Mouse (Mus musculus) layer of hippocampus, adult 2 months (tissue): ENCODE results near the gene Bcap29. TPM values are rescaled to one million over a fixed set of nuclear protein-coding genes. Genes with fewer than 3 reads are reported as not detected.

ENCODE experiments used
- DNase-seq, 2 experiments: peaks; one replicate each; pipeline ENCODE4 v3.0.0; 2022; ENCODE audit warnings: low spot score in 2 of 2
- H3K27ac ChIP-seq: fragments of 200-600 bp; 2 replicates; pipeline ENCODE4 v1.8.1; 2022
- H3K4me3 ChIP-seq: fragments of 200-600 bp; 2 replicates; pipeline ENCODE4 v1.8.1; 2022; ENCODE audit warnings: mild to moderate bottlenecking
- CTCF ChIP-seq: fragments of 200-600 bp; conservative IDR thresholded peaks from 2 replicates; pipeline ENCODE4 v1.8.1; 2022; ENCODE audit warnings: antibody characterized with exemption, mild to moderate bottlenecking, moderate library complexity
- total RNA-seq, 2 experiments: library from RNA; stranded (reverse); gene quantifications; 2 replicates each; pipeline ENCODE4 v1.2.3; 2021

Gene Bcap29
- total RNA-seq, 2 experiments from 2014 or later = 38.5 to 39.6 TPM

GRCm38 (mm10) chr12:31560712-31561111, 73.7 kb downstream of the Bcap29 start:
- peak overlapping the region; percentile 91; the same call in 1 of the 2 replicates for H3K27ac ChIP-seq
- no peak for TF ChIP-seq CTCF
- H3K4me3 ChIP-seq = no peak overlapping the region; the same call in 1 of the 2 replicates
- DNase-seq = no peak

DNA sequence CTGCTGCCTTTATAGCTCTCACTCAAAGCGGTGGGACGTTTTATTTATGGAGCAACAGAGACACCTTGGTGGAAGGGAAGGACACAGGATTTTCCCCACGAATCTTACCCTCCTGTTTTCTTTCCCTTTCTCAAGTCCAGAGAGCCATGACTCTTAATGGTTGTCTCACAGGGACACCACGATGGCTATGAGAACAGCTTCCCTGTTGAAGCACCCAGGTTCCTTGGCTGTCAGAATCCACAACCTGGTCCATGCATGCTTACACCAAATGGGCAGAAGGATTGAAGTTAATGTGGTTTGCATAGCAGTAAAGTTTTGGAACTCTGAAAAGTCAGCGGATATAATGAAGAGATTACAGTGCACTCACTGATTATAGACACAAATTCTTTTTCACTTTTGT, 74.5 kb downstream of the Bcap29 start:
- peak overlapping the region; percentile 79 for H3K4me3 ChIP-seq
- TF ChIP-seq CTCF = no peak
- peak overlapping the region; percentile 91 for H3K27ac ChIP-seq
- no peak for DNase-seq

GRCm38 (mm10) chr12:31554371-31554770, 80.1 kb downstream of the Bcap29 start:
- Histone ChIP-seq H3K4me3 (no peak overlapping the region), H3K27ac (no peak overlapping the region)
- no peak for TF ChIP-seq CTCF
- no peak for DNase-seq

DNA sequence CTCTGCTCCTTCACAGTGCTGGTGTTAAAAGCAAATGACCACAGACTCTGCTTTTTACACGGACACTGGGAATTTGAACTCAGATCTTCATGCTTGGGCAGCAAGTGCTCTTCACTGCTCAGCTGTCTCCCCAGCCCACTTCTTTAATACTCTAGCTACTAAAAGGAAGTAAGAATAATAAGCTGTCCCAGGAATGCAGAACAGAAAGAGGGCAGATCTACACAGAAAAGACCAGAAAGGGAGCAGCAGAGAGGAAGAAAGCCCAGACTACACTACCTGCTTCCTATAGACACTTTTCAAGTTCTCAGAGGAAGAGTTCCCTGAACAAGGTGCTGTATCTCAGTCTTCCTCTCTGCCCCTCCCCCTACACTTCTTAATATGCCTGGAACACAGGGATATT, 83.2 kb downstream of the Bcap29 start:
- Histone ChIP-seq H3K27ac (no peak overlapping the region), H3K4me3 (no peak overlapping the region)
- DNase-seq = no peak
- no peak for TF ChIP-seq CTCF

DNA sequence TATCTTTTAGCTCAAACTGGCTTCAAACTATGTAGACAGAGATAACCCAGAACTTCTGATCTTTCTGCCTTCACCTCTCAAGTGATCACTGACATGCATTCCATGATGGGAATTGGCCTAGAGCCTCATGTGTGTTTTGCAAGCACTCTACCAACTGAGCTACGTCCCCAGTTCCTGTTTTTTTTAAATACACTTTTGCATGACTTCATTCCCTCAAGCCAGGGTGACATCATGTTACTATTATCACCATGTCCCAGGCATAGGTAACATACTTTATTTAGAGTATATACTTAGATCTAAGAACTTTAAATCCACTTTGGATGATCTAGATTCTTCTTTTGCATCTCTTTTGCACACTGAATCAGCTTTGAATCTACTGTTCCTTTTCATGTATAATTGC, 88.4 kb downstream of the Bcap29 start:
- H3K27ac ChIP-seq = no peak overlapping the region
- no peak for TF ChIP-seq CTCF
- H3K4me3 ChIP-seq = no peak overlapping the region
- DNase-seq = no peak

- no peak overlapping the region for H3K4me3 ChIP-seq
- no peak for DNase-seq
- H3K27ac ChIP-seq = no peak overlapping the region
- TF ChIP-seq CTCF = no peak
These were observed 89.2 kb downstream of the Bcap29 start for GRCm38 (mm10) chr12:31545219-31545618.

DNA sequence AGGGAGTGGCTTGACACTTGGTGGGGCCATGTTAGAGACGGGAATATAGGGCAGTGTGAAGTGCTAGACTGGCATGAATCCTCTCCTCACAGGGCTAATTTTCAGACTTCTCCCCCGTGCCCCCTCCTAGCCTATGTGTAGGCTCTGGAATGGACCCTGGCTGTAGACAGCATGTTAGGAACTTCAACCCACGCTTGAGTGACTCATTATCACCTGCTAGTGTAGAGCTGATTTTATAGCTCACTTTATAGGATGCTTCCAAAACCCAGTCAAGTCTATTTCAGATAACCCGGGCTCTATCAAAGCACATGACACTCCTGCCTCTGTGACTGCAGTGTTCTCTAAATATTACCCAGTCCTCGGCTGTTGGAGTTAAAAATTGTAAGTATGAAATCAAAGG, 92.9 kb downstream of the Bcap29 start:
- no peak for TF ChIP-seq CTCF
- Histone ChIP-seq H3K4me3 (no peak overlapping the region), H3K27ac (no peak overlapping the region)
- DNase-seq = no peak

Other genes starting within 250 kb of the Bcap29 start
- gene Slc26a3, start 243.8 kb downstream of the Bcap29 start, total RNA-seq = under 1 TPM; 0.15 to 0.56 TPM
- 10 to 100 TPM; 23.7 to 27.1 TPM for gene Cbll1, start 135.0 kb downstream of the Bcap29 start, total RNA-seq
- gene Slc26a4, start 74.7 kb downstream of the Bcap29 start, total RNA-seq = 10 to 100 TPM; 10.5 to 11.3 TPM
- 10 to 100 TPM; 12.6 to 13.2 TPM for gene Dus4l, start 20.2 kb upstream of the Bcap29 start, total RNA-seq
- 10 to 100 TPM; 59.6 to 63.8 TPM for gene Cog5, start 20.2 kb upstream of the Bcap29 start, total RNA-seq
- gene Gpr22, start 79.3 kb upstream of the Bcap29 start, total RNA-seq = 10 to 100 TPM; 81.4 to 87.3 TPM